Mouse (Mus musculus): ENCODE results near the gene Mllt6. TPM values are rescaled to one million over a fixed set of nuclear protein-coding genes. Genes with fewer than 3 reads are reported as not detected.

The Mllt6 gene
- total RNA-seq, 2 experiments from 2014 or later: 49.0 to 59.7 TPM

GRCm38 (mm10) chr11:97666794-97667193 is 3.6 kb downstream of the Mllt6 start:
- no peak for DNase-seq (ENCODE audit: low spot score in 2 of 2)

- no peak for DNase-seq (ENCODE audit: low spot score in 2 of 2)
These were observed 4.9 kb downstream of the Mllt6 start for GRCm38 (mm10) chr11:97668160-97668559.

GRCm38 (mm10) chr11:97669268-97669667 is 6.1 kb downstream of the Mllt6 start:
- no peak for DNase-seq (ENCODE audit: low spot score in 2 of 2)

- no peak for DNase-seq (ENCODE audit: low spot score in 2 of 2)
These were observed 6.6 kb downstream of the Mllt6 start for GRCm38 (mm10) chr11:97669829-97670228.

- DNase-seq (ENCODE audit: low spot score in 2 of 2): no peak
These were observed 7.3 kb downstream of the Mllt6 start for GRCm38 (mm10) chr11:97670234-97671176.

GRCm38 (mm10) chr11:97671177-97671527 is 7.9 kb downstream of the Mllt6 start:
- no peak for DNase-seq (ENCODE audit: low spot score in 2 of 2)

- DNase-seq (ENCODE audit: low spot score in 2 of 2): no peak
These were observed 9.9 kb downstream of the Mllt6 start for GRCm38 (mm10) chr11:97673148-97673547.

- DNase-seq (ENCODE audit: low spot score in 2 of 2): no peak
These were observed 13.0 kb downstream of the Mllt6 start for GRCm38 (mm10) chr11:97676050-97676754.

GRCm38 (mm10) chr11:97677381-97677780 is 14.2 kb downstream of the Mllt6 start:
- no peak for DNase-seq (ENCODE audit: low spot score in 2 of 2)

GRCm38 (mm10) chr11:97677842-97678241 is 14.6 kb downstream of the Mllt6 start:
- DNase-seq (ENCODE audit: low spot score in 2 of 2): no peak

GRCm38 (mm10) chr11:97678301-97678700 is 15.1 kb downstream of the Mllt6 start:
- DNase-seq (ENCODE audit: low spot score in 2 of 2): no peak

- DNase-seq (ENCODE audit: low spot score in 2 of 2): no peak
These were observed 17.2 kb downstream of the Mllt6 start for GRCm38 (mm10) chr11:97680430-97680829.

GRCm38 (mm10) chr11:97682504-97683055 is 19.4 kb downstream of the Mllt6 start:
- DNase-seq (ENCODE audit: low spot score in 2 of 2): no peak

GRCm38 (mm10) chr11:97684063-97684680 is 21.0 kb downstream of the Mllt6 start:
- no peak for DNase-seq (ENCODE audit: low spot score in 2 of 2)

- no peak for DNase-seq (ENCODE audit: low spot score in 2 of 2)
These were observed 21.6 kb downstream of the Mllt6 start for GRCm38 (mm10) chr11:97684766-97685165.

GRCm38 (mm10) chr11:97685613-97686321 is 22.6 kb downstream of the Mllt6 start, which contains the start of gene Cisd3:
Gene Cisd3, plus strand, starts transcription at chr11:97685826.
- peak; percentile 89 to 92 for DNase-seq (ENCODE audit: low spot score in 2 of 2)

GRCm38 (mm10) chr11:97686322-97686908 is 23.2 kb downstream of the Mllt6 start:
- no peak for DNase-seq (ENCODE audit: low spot score in 2 of 2)

GRCm38 (mm10) chr11:97687061-97687460 is 23.8 kb downstream of the Mllt6 start:
- no peak for DNase-seq (ENCODE audit: low spot score in 2 of 2)

GRCm38 (mm10) chr11:97689861-97690260 is 26.6 kb downstream of the Mllt6 start:
- no peak for DNase-seq (ENCODE audit: low spot score in 2 of 2)

- DNase-seq (ENCODE audit: low spot score in 2 of 2): no peak
These were observed 31.2 kb downstream of the Mllt6 start for GRCm38 (mm10) chr11:97694435-97694834.

Measured in adrenal gland, postnatal 4 days (tissue).